In genomic region chr12:89290736-89291574, GRCm38 (mm10) we compare ENCODE assay signal across 15 mouse cellular contexts.
DNase-seq lines count a peak whose midpoint lies in the region; ATAC-seq lines count a peak whose summit lies in the region.
"Had no signal": no experiment of that assay in that cellular context is flagged by ENCODE, and none has a peak within 500 bp of the region (broad histone marks: within the 10 kb centered on the region; RNA-seq: fewer than 3 reads in every experiment).

No protein-coding gene starts in this region.

- no peaks in the 10 kb centered on the region for H3K9me3 ChIP-seq in hindbrain, embryonic 11.5 days (ENCODE audit: control insufficient read depth, low read length)
- H3K9me3 ChIP-seq in midbrain, embryonic 16.5 days (replicated peaks; ENCODE audit: control insufficient read depth, low read length, poor library complexity, severe bottlenecking) = no peaks in the 10 kb centered on the region
- H3K9me3 ChIP-seq: embryonic facial prominence, embryonic 15.5 days; G1E; heart, embryonic 15.5 days had no signal

- no peaks in the 10 kb centered on the region for H3K36me3 ChIP-seq in hindbrain, embryonic 11.5 days (ENCODE audit: control insufficient read depth, insufficient read depth, low read length)
- H3K36me3 ChIP-seq in midbrain, embryonic 16.5 days (ENCODE audit: control insufficient read depth, insufficient read depth, low read length) = no peaks in the 10 kb centered on the region
- H3K36me3 ChIP-seq: embryonic facial prominence, embryonic 15.5 days; G1E; heart, embryonic 15.5 days had no signal

- 48% methylated on average over 4 of the region's 4 CpGs for WGBS in hindbrain, embryonic 11.5 days
- 15% methylated on average over 4 of the region's 4 CpGs for WGBS in midbrain, embryonic 16.5 days

- H3K9ac ChIP-seq in hindbrain, embryonic 11.5 days (ENCODE audit: low read depth, low read length) = no peak overlapping the region
- H3K9ac ChIP-seq in midbrain, embryonic 16.5 days (ENCODE audit: low read depth, low read length) = no peak overlapping the region
- H3K9ac ChIP-seq: embryonic facial prominence, embryonic 15.5 days; heart, embryonic 15.5 days; lung, embryonic 14.5 days had no signal

- no peak overlapping the region for H3K4me2 ChIP-seq in hindbrain, embryonic 11.5 days (replicated peaks; ENCODE audit: low read depth, low read length)
- no peak overlapping the region for H3K4me2 ChIP-seq in midbrain, embryonic 16.5 days (ENCODE audit: low read length)
- H3K4me2 ChIP-seq: embryonic facial prominence, embryonic 15.5 days; heart, embryonic 15.5 days; lung, embryonic 14.5 days had no signal

- no peaks in the 10 kb centered on the region for H3K4me1 ChIP-seq in hindbrain, embryonic 11.5 days (replicated peaks; ENCODE audit: control insufficient read depth, insufficient read depth, low read length)
- peaks cover 19% of the 10 kb centered on the region for H3K4me1 ChIP-seq in midbrain, embryonic 16.5 days (ENCODE audit: control insufficient read depth, insufficient read depth, low read length)
- H3K4me1 ChIP-seq: heart, embryonic 15.5 days had no signal

- no peak overlapping the region for H3K27ac ChIP-seq in hindbrain, embryonic 11.5 days (ENCODE audit: low read depth, low read length)
- peak overlapping the region; percentile 18; the same call in 1 of the 2 replicates for H3K27ac ChIP-seq in midbrain, embryonic 16.5 days (ENCODE audit: low read length)
- H3K27ac ChIP-seq: embryonic facial prominence, embryonic 15.5 days; heart, embryonic 15.5 days had no signal

- peak; percentile 55; the same call in 1 of the 2 replicates for ATAC-seq in hindbrain, embryonic 11.5 days (ENCODE audit: low FRiP score)
- peak; percentile 52; the same call in 1 of the 2 replicates for ATAC-seq in midbrain, embryonic 16.5 days

- no peak overlapping the region for H3K4me3 ChIP-seq in hindbrain, embryonic 11.5 days (ENCODE audit: low read depth, low read length)
- H3K4me3 ChIP-seq in midbrain, embryonic 16.5 days (ENCODE audit: low read depth, low read length) = no peak overlapping the region
- H3K4me3 ChIP-seq: embryonic facial prominence, embryonic 15.5 days; heart, embryonic 15.5 days had no signal

- H3K27me3 ChIP-seq in hindbrain, embryonic 11.5 days (ENCODE audit: control insufficient read depth, insufficient read depth, low read length) = no peaks in the 10 kb centered on the region
- no peaks in the 10 kb centered on the region for H3K27me3 ChIP-seq in midbrain, embryonic 16.5 days (ENCODE audit: control insufficient read depth, insufficient read depth, low read depth, low read length)
- H3K27me3 ChIP-seq: embryonic facial prominence, embryonic 15.5 days; heart, embryonic 15.5 days had no signal

- peak; percentile 49 for DNase-seq in adrenal gland, adult 2 months
- DNase-seq in adrenal gland, adult 8-10 months = no peak
- peak; percentile 0 for DNase-seq in lung, postnatal 36 days
- DNase-seq in lung, postnatal 4 days = no peak
- peak; percentile 31 for DNase-seq in hindbrain, embryonic 11.5 days (ENCODE audit: low spot score)
- DNase-seq in gastrocnemius, adult 8-10 months (ENCODE audit: low spot score in 2 of 2) = no peak
- DNase-seq in thymus, postnatal 14 days = no peak
- DNase-seq: cerebellum, adult 8-10 months; kidney, adult 18-20 months; right cerebral cortex, adult 18-20 months had no signal

Comparison
In these comparisons a context has a peak if more than half of its experiments do, and no peak if none do; other contexts are left out.
1. DNase-seq: peak in adrenal gland, adult 2 months (single experiment), lung, postnatal 36 days (single experiment) and hindbrain, embryonic 11.5 days (single experiment); none in adrenal gland, adult 8-10 months (single experiment), lung, postnatal 4 days (0 of 2), gastrocnemius, adult 8-10 months (0 of 2) and thymus, postnatal 14 days (single experiment).